Mouse (Mus musculus): Measurements from ENCODE around the gene Epha1.

DNA sequence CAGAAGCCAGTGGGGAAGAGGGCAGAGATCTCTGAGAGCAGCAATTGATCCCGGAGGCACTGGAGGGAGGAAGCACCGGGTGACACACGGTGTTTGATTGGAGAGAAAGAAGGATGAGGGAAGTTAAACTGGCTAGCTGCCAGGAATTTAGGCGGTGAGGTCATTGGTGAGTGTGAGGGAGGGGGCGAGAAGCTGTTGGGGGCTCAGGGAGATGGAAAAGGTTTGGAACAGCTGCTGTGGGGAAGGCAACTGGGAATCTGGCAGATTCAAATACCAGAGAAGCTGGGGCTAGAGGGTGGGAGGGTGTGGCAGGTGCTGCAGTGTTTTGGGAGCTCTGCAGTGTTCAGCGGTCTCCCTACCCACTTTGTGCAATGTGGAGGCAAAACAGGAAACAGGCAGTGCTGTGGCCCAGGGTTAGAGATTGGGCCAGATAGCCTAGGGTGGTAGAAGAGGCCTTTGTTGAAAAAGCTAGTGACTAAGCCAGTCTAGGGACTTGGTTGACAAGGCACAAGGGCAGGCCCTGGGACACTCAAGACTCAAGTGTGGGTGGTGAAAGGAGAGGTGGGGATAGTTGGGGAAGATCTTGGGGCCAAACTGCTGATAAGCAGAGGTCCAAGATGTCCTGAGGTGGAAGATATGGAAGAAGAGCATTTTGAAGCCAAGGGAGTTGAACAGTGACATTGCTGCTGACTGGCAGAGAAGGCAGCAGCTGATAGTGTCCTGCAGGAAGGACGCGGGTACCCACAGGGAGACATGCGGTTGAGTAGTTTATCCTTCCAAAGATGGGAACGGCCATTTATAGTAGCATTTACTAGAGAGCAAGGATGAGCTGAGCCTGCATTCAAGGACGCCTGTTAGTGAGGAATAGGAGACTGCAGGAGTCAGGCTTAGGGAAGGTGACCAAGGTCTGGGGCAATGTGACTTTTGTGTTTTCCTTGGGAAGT, 18.7 kb downstream of the Epha1 start:
- no peak for TF ChIP-seq CTCF (IDR thresholded peaks at IDR 0.05; ENCODE audit: low read depth, low read length)
- no peak for TF ChIP-seq POLR2A (IDR thresholded peaks at IDR 0.05; ENCODE audit: borderline replicate concordance, low read depth, low read length)
